Mouse (Mus musculus) CH12.LX (cell line): Measurements from ENCODE around the gene Arhgef17. TPM values are rescaled to one million over a fixed set of nuclear protein-coding genes. Genes with fewer than 3 reads are reported as not detected.
A peak's percentile ranks its signal among the peaks of the same experiment; 100 is the strongest.

ENCODE experiments used
- DNase-seq: peaks from one replicate; pipeline ENCODE4 v3.0.0-alpha.2; 2013; ENCODE audit errors: extremely low read depth
- H3K27ac ChIP-seq: 2 replicates; pipeline ENCODE4 v1.5.1; 2012; ENCODE audit warnings: low read depth, mild to moderate bottlenecking, control low read depth, moderate library complexity; ENCODE audit not compliant: insufficient read depth
- H3K27me3 ChIP-seq: replicated peaks from 2 replicates; pipeline ENCODE3; 2012; ENCODE audit warnings: inconsistent platforms
- H3K36me3 ChIP-seq, 2 experiments: replicated peaks in 1 of 2; 2 replicates each; pipeline versions ENCODE3 to v1.6.1; 2012; ENCODE audit warnings: inconsistent platforms in 1 of 2, low read length in 1 of 2, mild to moderate bottlenecking in 1 of 2, mixed read lengths in 1 of 2, moderate library complexity in 1 of 2; ENCODE audit not compliant: control insufficient read depth in 1 of 2, insufficient read depth in 1 of 2
- H3K4me1 ChIP-seq, 2 experiments: 2 replicates each; pipeline ENCODE4 v1.6.1; 2012; ENCODE audit warnings: inconsistent platforms in 1 of 2, moderate library complexity in 1 of 2; ENCODE audit not compliant: insufficient read depth in 2 of 2, control insufficient read depth in 1 of 2
- H3K4me2 ChIP-seq: 2 replicates; pipeline ENCODE4 v1.6.1; 2012; ENCODE audit warnings: low read depth, mild to moderate bottlenecking, control low read depth; ENCODE audit not compliant: poor library complexity, insufficient read depth, severe bottlenecking
- H3K4me3 ChIP-seq, 3 experiments: fragments of 150-350 bp in 1 of 3; sonication (generic) in 1 of 3; replicated peaks in 1 of 3; 2 replicates each; pipeline versions ENCODE3 to v1.5.1; 2011 to 2012; ENCODE audit warnings: low read depth in 2 of 3, low read length in 2 of 3, mild to moderate bottlenecking in 2 of 3, moderate library complexity in 2 of 3, control low read depth in 1 of 3, improper control_type of control experiment in 1 of 3, inconsistent platforms in 1 of 3, mixed read lengths in 1 of 3; ENCODE audit not compliant: poor library complexity in 1 of 3
- H3K79me2 ChIP-seq: replicated peaks from 2 replicates; pipeline ENCODE4 v1.6.1; 2012; ENCODE audit warnings: mild to moderate bottlenecking, moderate library complexity; ENCODE audit not compliant: control insufficient read depth, poor library complexity, insufficient read depth, severe bottlenecking; ENCODE audit errors: extremely low read depth
- H3K9ac ChIP-seq: 2 replicates; pipeline ENCODE4 v1.6.1; 2012; ENCODE audit warnings: low read depth, mild to moderate bottlenecking, control low read depth, moderate library complexity; ENCODE audit not compliant: insufficient read depth
- H3K9me3 ChIP-seq: replicated peaks from 2 replicates; pipeline ENCODE3; 2012; ENCODE audit warnings: low read length, inconsistent platforms, mixed read lengths
- CTCF ChIP-seq, 2 experiments: IDR thresholded peaks in 1 of 2; conservative IDR thresholded peaks in 1 of 2; 2 replicates each; pipeline ENCODE4 v1.5.1; 2011 to 2012; ENCODE audit warnings: low read depth in 2 of 2, low read length in 2 of 2, improper control_type of control experiment in 1 of 2, inconsistent platforms in 1 of 2, mild to moderate bottlenecking in 1 of 2, moderate library complexity in 1 of 2
- ELF1 ChIP-seq: IDR thresholded peaks from 2 replicates; pipeline ENCODE4 v1.6.1; 2014; ENCODE audit warnings: low read depth, mild to moderate bottlenecking, inconsistent platforms, low read length, improper control_type of control experiment
- ETS1 ChIP-seq: conservative IDR thresholded peaks from 2 replicates; pipeline ENCODE4 v1.6.1; 2012; ENCODE audit warnings: low read depth, mild to moderate bottlenecking, inconsistent platforms, low read length, improper control_type of control experiment, moderate library complexity
- MAZ ChIP-seq: IDR thresholded peaks from 2 replicates; pipeline ENCODE4 v1.6.1; 2012; ENCODE audit warnings: low read depth, mild to moderate bottlenecking, inconsistent platforms, low read length, improper control_type of control experiment, moderate library complexity
- NELFE ChIP-seq: IDR thresholded peaks from 2 replicates; pipeline ENCODE4 v1.6.1; 2011; ENCODE audit warnings: low read depth, low read length, improper control_type of control experiment
- PAX5 ChIP-seq: IDR thresholded peaks from 2 replicates; pipeline ENCODE4 v1.6.1; 2012; ENCODE audit warnings: low read length, inconsistent platforms, mixed read lengths
- POLR2A ChIP-seq: IDR thresholded peaks from 2 replicates; pipeline ENCODE4 v1.6.1; 2011; ENCODE audit warnings: low read depth, mild to moderate bottlenecking, improper control_type of control experiment, low read length
- POLR2AphosphoS2 ChIP-seq: IDR thresholded peaks from 2 replicates; pipeline ENCODE4 v1.6.1; 2011; ENCODE audit warnings: low read depth, low read length, improper control_type of control experiment
- RAD21 ChIP-seq: IDR thresholded peaks from 2 replicates; pipeline ENCODE4 v1.6.1; 2011; ENCODE audit warnings: low read depth, mild to moderate bottlenecking, low read length, improper control_type of control experiment, moderate library complexity
- RCOR1 ChIP-seq: conservative IDR thresholded peaks from 2 replicates; pipeline ENCODE4 v1.6.1; 2012; ENCODE audit warnings: low read depth, mild to moderate bottlenecking, inconsistent platforms, low read length, improper control_type of control experiment
- SIN3A ChIP-seq: IDR thresholded peaks from 2 replicates; pipeline ENCODE4 v1.6.1; 2012; ENCODE audit warnings: low read length, improper control_type of control experiment, inconsistent platforms
- SMC3 ChIP-seq: IDR thresholded peaks from 2 replicates; pipeline ENCODE4 v1.6.1; 2011; ENCODE audit warnings: low read depth, low read length, improper control_type of control experiment
- TCF12 ChIP-seq: IDR thresholded peaks from 2 replicates; pipeline ENCODE4 v1.6.1; 2014; ENCODE audit warnings: low read depth, mild to moderate bottlenecking, inconsistent platforms, low read length, improper control_type of control experiment
- UBTF ChIP-seq: IDR thresholded peaks from 2 replicates; pipeline ENCODE4 v1.6.1; 2012; ENCODE audit warnings: low read depth, mild to moderate bottlenecking, inconsistent platforms, low read length, improper control_type of control experiment, moderate library complexity
- USF1 ChIP-seq: IDR thresholded peaks from 2 replicates; pipeline ENCODE4 v1.6.1; 2014; ENCODE audit warnings: low read depth, mild to moderate bottlenecking, inconsistent platforms, low read length, improper control_type of control experiment
- USF2 ChIP-seq: conservative IDR thresholded peaks from 2 replicates; pipeline ENCODE4 v1.6.1; 2011; ENCODE audit warnings: low read depth, low read length, improper control_type of control experiment
- dilution Hi-C: fragments of 300-500 bp; cut with MboI; formaldehyde crosslinking; loops from 2 replicates; pipeline ENCODE4 v1.14.3; 2020; ENCODE audit warnings: low sequenced_read_pairs; ENCODE audit not compliant: extremely low pct_unique_long_range_greater_than_20kb, extremely low pct_ligation_motif_present
- in situ Hi-C: fragments of 300-500 bp; cut with MboI; formaldehyde crosslinking; loops from 3 replicates; pipeline ENCODE4 v1.14.3; 2019; ENCODE audit warnings: low sequenced_read_pairs, low pct_ligation_motif_present, low pct_unique_long_range_greater_than_20kb, mixed read lengths
- polyA plus RNA-seq: library from polyadenylated mRNA; unstranded; fragments of >175 nt; gene quantifications from 2 replicates; pipeline ENCODE4 v1.2.1, GENCODE M21; 2012; ENCODE audit warnings: low read depth; ENCODE audit not compliant: insufficient read length
- total RNA-seq, 2 experiments: library from RNA; depleted of rRNA; stranded (reverse); fragments of 300-350 nt in 1 of 2; fragments of >200 nt in 1 of 2; gene quantifications; 2 replicates each; pipeline ENCODE4 v1.2.3; 2012 to 2014

Gene Arhgef17
- total and polyA plus RNA-seq, 3 experiments, result 2.3 to 6.7 (median 5.6) TPM

DNA sequence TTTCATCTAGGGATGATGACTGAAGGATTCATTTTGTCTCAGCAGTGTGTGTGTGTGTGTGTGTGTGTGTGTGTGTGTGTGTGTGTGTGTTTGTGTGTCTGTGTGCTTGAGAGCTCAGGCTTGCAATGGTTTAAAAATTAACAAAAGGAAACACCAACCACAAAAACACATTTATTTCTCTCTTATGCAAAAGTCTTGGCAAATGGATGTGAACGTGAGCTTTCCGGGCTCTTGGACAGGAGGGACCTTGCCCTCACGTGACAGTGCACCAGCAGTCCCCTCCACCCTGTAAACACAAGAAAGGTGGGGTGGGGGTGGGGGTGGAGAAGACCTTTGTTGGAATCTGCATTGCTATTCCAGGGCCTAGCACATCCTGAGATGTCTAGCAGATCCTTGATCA, 5.6 kb upstream of the Arhgef17 start (continued):
- TF ChIP-seq SIN3A, result no peak

DNA sequence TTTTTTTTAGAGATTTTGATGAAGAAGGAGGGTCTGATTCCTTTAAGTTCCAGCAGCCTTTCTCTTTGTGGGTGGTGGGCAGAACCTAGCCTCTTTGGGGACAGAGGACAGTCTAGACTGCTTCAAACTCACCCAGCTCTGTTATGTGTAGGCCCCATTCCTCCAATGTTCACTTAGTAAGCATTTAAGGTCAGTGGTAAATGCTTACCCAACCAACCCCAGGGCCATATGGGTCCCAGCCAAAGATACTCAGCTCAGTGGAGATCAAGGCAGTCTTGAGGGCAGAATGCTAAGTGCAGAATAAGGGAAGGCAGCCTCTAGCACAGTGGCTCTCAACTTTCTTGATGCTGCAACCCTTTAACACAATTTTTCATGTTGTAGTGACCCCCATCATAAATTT, 1.6 kb upstream of the Arhgef17 start:
- Histone ChIP-seq H3K4me2 (no peak overlapping the region), H3K4me3 (no peak overlapping the region), H3K9ac (no peak overlapping the region), H3K9me3 (peaks cover 28% of the 10 kb centered on the region), H3K79me2 (no peaks in the 10 kb centered on the region)
- dilution Hi-C loops, result no loop called here
- TF ChIP-seq PAX5 (no peak), ELF1 (no peak), ETS1 (no peak), MAZ (no peak), UBTF (no peak), TCF12 (no peak), USF2 (no peak), POLR2A (no peak), POLR2AphosphoS2 (no peak), SIN3A (no peak), USF1 (no peak), NELFE (no peak)
- TF ChIP-seq, all 38 proteins: peak for 0
- no peak for DNase-seq
- H3K27ac ChIP-seq, result no peak overlapping the region
- in situ Hi-C loops, result no loop called here
- no peaks in the 10 kb centered on the region for H3K36me3 ChIP-seq
- H3K27me3 ChIP-seq, result peaks cover 10% of the 10 kb centered on the region
- H3K4me1 ChIP-seq, result peaks cover 4 to 14% of the 10 kb centered on the region in 2 experiments

DNA sequence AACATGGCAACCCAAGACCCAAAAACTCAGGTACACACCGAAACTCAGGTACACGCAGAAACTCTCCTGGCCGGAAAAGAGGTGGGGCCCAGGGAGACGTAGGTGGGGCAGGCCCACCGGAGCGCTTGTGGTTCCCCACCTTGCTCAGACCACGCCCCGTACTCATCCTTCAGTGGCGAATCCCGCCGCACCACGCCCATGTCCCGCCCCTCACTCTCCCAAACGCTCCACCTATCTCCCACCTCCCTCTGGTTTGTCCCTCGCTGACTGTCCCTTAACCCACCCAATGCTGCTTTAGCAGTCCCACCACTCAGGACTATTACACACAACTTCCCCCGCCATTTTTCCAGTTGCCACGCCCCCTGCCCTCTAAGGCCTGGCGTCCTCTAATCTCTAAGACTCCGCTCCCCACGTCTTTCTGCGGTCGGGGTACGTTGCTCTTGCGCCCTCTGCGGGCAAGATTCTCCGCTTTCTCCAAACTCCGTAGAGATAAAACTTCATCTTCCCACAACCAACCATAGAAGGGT, 637 bp upstream of the Arhgef17 start:
- H3K27me3 ChIP-seq, result peaks cover 19% of the 10 kb centered on the region

More for the DNA sequence above, 637 bp upstream of the Arhgef17 start:
- DNase-seq, result peak; percentile 81
- H3K4me1 ChIP-seq, result peaks cover 0 to 7% of the 10 kb centered on the region in 2 experiments; a peak in 2 of 4 replicates
- no peaks in the 10 kb centered on the region for H3K79me2 ChIP-seq
- peak overlapping the region; percentile 38 to 39 (median 38) for H3K4me3 ChIP-seq
- no peaks in the 10 kb centered on the region for H3K36me3 ChIP-seq
- H3K4me2 ChIP-seq, result peak overlapping the region; percentile 8; the same call in 1 of the 2 replicates
- H3K27ac ChIP-seq, result no peak overlapping the region
- no peak overlapping the region for H3K9ac ChIP-seq
- TF ChIP-seq SMC3 (peak; percentile 82), CTCF (conservative IDR thresholded peaks at IDR 0.05 in 1 of 2, IDR thresholded peaks at IDR 0.05 in 1 of 2; ENCODE audit: low read depth in 2 of 2, low read length in 2 of 2) (peak in 1 of 2 experiments; percentile 80; a peak in 2 of 4 replicates), RAD21 (peak; percentile 63), USF2 (no peak), PAX5 (no peak), MAZ (0 out of 2 replicates have a peak, but pooled peaks have one; percentile 39), RCOR1 (no peak)
- TF ChIP-seq, all 38 proteins: peak for 4
- dilution Hi-C loops, result no loop called here
- H3K9me3 ChIP-seq, result peaks cover 28% of the 10 kb centered on the region
- in situ Hi-C loops, result no loop called here
